Mouse (Mus musculus): ENCODE results near the gene Mtus2. TPM values are rescaled to one million over a fixed set of nuclear protein-coding genes. Genes with fewer than 3 reads are reported as not detected.

Gene Mtus2
- polyA plus RNA-seq, 1 experiment from 2014 or later, result 26.0 TPM

- Histone ChIP-seq H3K4me1 (replicated peaks) (no peaks in the 10 kb centered on the region), H3K27me3 (replicated peaks) (no peaks in the 10 kb centered on the region), H3K9ac (no peak overlapping the region), H3K4me3 (replicated peaks) (no peak overlapping the region), H3K36me3 (no peaks in the 10 kb centered on the region), H3K9me3 (no peaks in the 10 kb centered on the region), H3K27ac (no peak overlapping the region), H3K4me2 (replicated peaks) (no peak overlapping the region)
- ATAC-seq, result no peak
- 87% methylated on average over 2 of the region's 2 CpGs for WGBS
Observed at GRCm38 (mm10) chr5:148245386-148245785, 288.3 kb downstream of the Mtus2 start.

- Histone ChIP-seq H3K36me3 (no peaks in the 10 kb centered on the region), H3K4me1 (replicated peaks) (no peaks in the 10 kb centered on the region)
- WGBS, result 36% methylated on average over 2 of the region's 2 CpGs
Observed at GRCm38 (mm10) chr5:148248236-148248635, 291.1 kb downstream of the Mtus2 start.

DNA sequence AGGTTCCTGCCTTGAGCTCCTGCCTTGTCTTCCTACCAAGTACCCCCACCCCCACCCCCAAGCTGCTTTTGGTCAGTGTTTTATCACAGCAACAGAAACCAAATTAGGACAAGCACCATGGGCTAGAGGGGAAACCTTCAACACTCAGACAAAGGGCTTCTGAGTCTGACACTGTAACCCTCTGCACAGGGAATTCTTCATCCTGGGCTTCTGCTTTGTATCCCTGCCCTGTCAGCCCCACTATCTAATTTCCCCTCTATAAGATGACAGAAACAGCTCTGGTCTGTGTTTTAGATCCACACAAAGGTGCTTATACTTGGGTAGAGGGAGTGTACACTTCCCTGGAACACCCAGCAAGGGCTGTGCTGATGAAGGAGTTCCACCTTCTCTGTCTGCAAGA lies 294.7 kb downstream of the Mtus2 start:
- no peak overlapping the region; the same call in 1 of the 2 replicates for H3K27ac ChIP-seq
- no peaks in the 10 kb centered on the region for H3K27me3 ChIP-seq (replicated peaks)
- no peak overlapping the region for H3K4me2 ChIP-seq (replicated peaks)
- H3K4me3 ChIP-seq (replicated peaks), result no peak overlapping the region
- H3K36me3 ChIP-seq, result no peaks in the 10 kb centered on the region
- no peak for ATAC-seq
- no peaks in the 10 kb centered on the region for H3K4me1 ChIP-seq (replicated peaks)
- H3K9me3 ChIP-seq, result no peaks in the 10 kb centered on the region
- H3K9ac ChIP-seq, result no peak overlapping the region

More at GRCm38 (mm10) chr5:148248236-148248635, 291.1 kb downstream of the Mtus2 start:
- no peak overlapping the region for H3K27ac ChIP-seq
- no peak for ATAC-seq
- H3K4me2 ChIP-seq (replicated peaks), result no peak overlapping the region
- no peaks in the 10 kb centered on the region for H3K9me3 ChIP-seq
- H3K9ac ChIP-seq, result no peak overlapping the region
- no peak overlapping the region for H3K4me3 ChIP-seq (replicated peaks)
- H3K27me3 ChIP-seq (replicated peaks), result no peaks in the 10 kb centered on the region

DNA sequence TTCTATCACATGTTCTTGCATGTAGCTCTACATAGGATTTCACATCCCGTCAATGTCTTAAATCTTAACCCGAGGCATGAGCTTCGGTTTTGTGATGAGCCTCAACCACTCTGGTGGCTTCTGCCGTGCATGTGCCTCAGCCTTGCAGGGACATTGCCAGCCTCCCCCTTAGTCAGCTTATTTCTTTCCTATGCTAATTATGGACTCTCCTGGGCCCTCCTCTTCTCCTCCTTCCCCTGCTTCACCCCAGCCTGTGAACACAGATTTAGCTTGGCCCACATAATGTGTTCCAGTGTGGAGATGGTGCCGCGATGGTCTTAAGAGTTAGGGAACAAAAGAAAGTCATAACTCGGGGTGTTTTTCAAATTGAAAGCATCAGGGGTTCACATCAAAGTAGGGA lies 304.9 kb downstream of the Mtus2 start:
- H3K4me3 ChIP-seq (replicated peaks), result no peak overlapping the region
- H3K36me3 ChIP-seq, result no peaks in the 10 kb centered on the region
- ATAC-seq, result no peak
- H3K27me3 ChIP-seq (replicated peaks), result no peaks in the 10 kb centered on the region
- no peaks in the 10 kb centered on the region for H3K9me3 ChIP-seq
- no peak overlapping the region for H3K27ac ChIP-seq
- peaks cover 6% of the 10 kb centered on the region; the same call in 1 of the 2 replicates for H3K4me1 ChIP-seq (replicated peaks)
- H3K9ac ChIP-seq, result no peak overlapping the region
- H3K4me2 ChIP-seq (replicated peaks), result no peak overlapping the region
- WGBS, result 86% methylated on average over 7 of the region's 7 CpGs

GRCm38 (mm10) chr5:148264819-148265707 lies 307.9 kb downstream of the Mtus2 start:
- H3K4me2 ChIP-seq (replicated peaks), result peak overlapping the region; percentile 86
- H3K9me3 ChIP-seq, result no peaks in the 10 kb centered on the region
- H3K4me3 ChIP-seq (replicated peaks), result peak overlapping the region; percentile 51
- 1% methylated on average over 32 of the region's 32 CpGs for WGBS
- peak overlapping the region; percentile 45 for H3K9ac ChIP-seq
- peaks cover 6% of the 10 kb centered on the region; the same call in 1 of the 2 replicates for H3K4me1 ChIP-seq (replicated peaks)
- no peaks in the 10 kb centered on the region for H3K36me3 ChIP-seq
- H3K27ac ChIP-seq, result peak overlapping the region; percentile 72
- no peaks in the 10 kb centered on the region for H3K27me3 ChIP-seq (replicated peaks)
- peak; percentile 80 for ATAC-seq

- peak overlapping the region; percentile 27; the same call in 1 of the 2 replicates for H3K4me2 ChIP-seq (replicated peaks)
- H3K4me1 ChIP-seq (replicated peaks), result peaks cover 6% of the 10 kb centered on the region; the same call in 1 of the 2 replicates
- ATAC-seq, result no peak
- no peaks in the 10 kb centered on the region for H3K27me3 ChIP-seq (replicated peaks)
- 55% methylated on average over 2 of the region's 2 CpGs for WGBS
- no peaks in the 10 kb centered on the region for H3K9me3 ChIP-seq
- 0 out of 2 replicates have a peak overlapping the region, but pooled peaks have one; percentile 51 for H3K4me3 ChIP-seq (replicated peaks)
- no peak overlapping the region for H3K9ac ChIP-seq
- H3K36me3 ChIP-seq, result no peaks in the 10 kb centered on the region
- no peak overlapping the region for H3K27ac ChIP-seq
Observed at GRCm38 (mm10) chr5:148266841-148267240, 309.7 kb downstream of the Mtus2 start.

- no peak for ATAC-seq
- WGBS, result 57% methylated on average over 4 of the region's 4 CpGs
- H3K9me3 ChIP-seq, result no peaks in the 10 kb centered on the region
- H3K27me3 ChIP-seq (replicated peaks), result no peaks in the 10 kb centered on the region
- no peak overlapping the region for H3K9ac ChIP-seq
- H3K4me1 ChIP-seq (replicated peaks), result peaks cover 6% of the 10 kb centered on the region; the same call in 1 of the 2 replicates
- no peak overlapping the region for H3K4me3 ChIP-seq (replicated peaks)
- H3K27ac ChIP-seq, result no peak overlapping the region
- H3K36me3 ChIP-seq, result no peaks in the 10 kb centered on the region
- no peak overlapping the region for H3K4me2 ChIP-seq (replicated peaks)
Observed at GRCm38 (mm10) chr5:148267446-148267845, 310.3 kb downstream of the Mtus2 start.

GRCm38 (mm10) chr5:148272065-148272464 lies 314.9 kb downstream of the Mtus2 start:
- 38% methylated on average over 6 of the region's 6 CpGs for WGBS
- Histone ChIP-seq H3K27ac (peak overlapping the region; percentile 38; the same call in 1 of the 2 replicates), H3K9me3 (no peaks in the 10 kb centered on the region), H3K27me3 (replicated peaks) (no peaks in the 10 kb centered on the region), H3K36me3 (no peaks in the 10 kb centered on the region), H3K9ac (no peak overlapping the region), H3K4me3 (replicated peaks) (no peak overlapping the region), H3K4me1 (replicated peaks) (no peaks in the 10 kb centered on the region), H3K4me2 (replicated peaks) (no peak overlapping the region)
- peak; percentile 82 for ATAC-seq

GRCm38 (mm10) chr5:148272771-148273170 lies 315.7 kb downstream of the Mtus2 start:
- Histone ChIP-seq H3K4me1 (replicated peaks) (no peaks in the 10 kb centered on the region), H3K4me2 (replicated peaks) (no peak overlapping the region), H3K4me3 (replicated peaks) (no peak overlapping the region), H3K9me3 (no peaks in the 10 kb centered on the region), H3K27me3 (replicated peaks) (no peaks in the 10 kb centered on the region), H3K27ac (0 out of 2 replicates have a peak overlapping the region, but pooled peaks have one; percentile 17), H3K36me3 (no peaks in the 10 kb centered on the region), H3K9ac (no peak overlapping the region)
- no peak for ATAC-seq
- 73% methylated on average over 6 of the region's 6 CpGs for WGBS

GRCm38 (mm10) chr5:148278233-148278632 lies 321.1 kb downstream of the Mtus2 start:
- ATAC-seq, result no peak
- Histone ChIP-seq H3K9me3 (no peaks in the 10 kb centered on the region), H3K4me3 (replicated peaks) (no peak overlapping the region), H3K9ac (no peak overlapping the region), H3K27ac (no peak overlapping the region), H3K4me1 (replicated peaks) (no peaks in the 10 kb centered on the region), H3K4me2 (replicated peaks) (no peak overlapping the region), H3K36me3 (no peaks in the 10 kb centered on the region), H3K27me3 (replicated peaks) (no peaks in the 10 kb centered on the region)
- WGBS, result 65% methylated on average over 8 of the region's 8 CpGs

DNA sequence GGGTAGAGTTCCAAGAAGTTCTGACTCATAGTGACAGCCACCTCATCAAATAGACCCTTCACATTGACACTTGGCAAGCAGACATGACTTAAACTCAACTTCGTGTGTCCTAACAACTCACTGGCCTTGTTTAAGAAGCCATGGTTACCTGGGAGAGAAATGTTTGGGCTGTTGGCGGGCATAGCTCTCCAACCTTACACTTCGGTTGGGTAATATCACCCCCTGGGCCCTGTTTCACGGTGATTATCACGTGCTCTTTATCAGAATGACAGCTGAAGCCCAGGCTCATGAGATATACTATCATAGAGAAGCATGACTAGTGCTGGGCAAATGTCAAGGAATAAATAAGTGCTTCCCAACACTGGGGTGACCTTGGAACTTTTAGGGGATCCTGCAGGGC lies 323.2 kb downstream of the Mtus2 start:
- H3K4me1 ChIP-seq (replicated peaks), result no peaks in the 10 kb centered on the region
- no peaks in the 10 kb centered on the region for H3K36me3 ChIP-seq
- no peaks in the 10 kb centered on the region for H3K27me3 ChIP-seq (replicated peaks)
- H3K27ac ChIP-seq, result no peak overlapping the region
- no peak overlapping the region for H3K4me3 ChIP-seq (replicated peaks)
- no peaks in the 10 kb centered on the region for H3K9me3 ChIP-seq
- WGBS, result 69% methylated on average over 5 of the region's 5 CpGs
- ATAC-seq, result no peak
- H3K9ac ChIP-seq, result no peak overlapping the region
- H3K4me2 ChIP-seq (replicated peaks), result no peak overlapping the region

GRCm38 (mm10) chr5:148282093-148282492 lies 325.0 kb downstream of the Mtus2 start:
- no peak for ATAC-seq
- no peak overlapping the region for H3K27ac ChIP-seq
- H3K4me2 ChIP-seq (replicated peaks), result no peak overlapping the region
- no peaks in the 10 kb centered on the region for H3K27me3 ChIP-seq (replicated peaks)
- H3K9ac ChIP-seq, result no peak overlapping the region
- no peaks in the 10 kb centered on the region for H3K4me1 ChIP-seq (replicated peaks)
- 85% methylated on average over 6 of the region's 6 CpGs for WGBS
- H3K36me3 ChIP-seq, result no peaks in the 10 kb centered on the region
- no peak overlapping the region for H3K4me3 ChIP-seq (replicated peaks)
- no peaks in the 10 kb centered on the region for H3K9me3 ChIP-seq

GRCm38 (mm10) chr5:148282631-148283030 lies 325.5 kb downstream of the Mtus2 start:
- H3K9ac ChIP-seq, result no peak overlapping the region
- no peaks in the 10 kb centered on the region for H3K36me3 ChIP-seq
- ATAC-seq, result no peak
- no peaks in the 10 kb centered on the region for H3K4me1 ChIP-seq (replicated peaks)
- no peak overlapping the region for H3K27ac ChIP-seq
- no peaks in the 10 kb centered on the region for H3K9me3 ChIP-seq
- H3K27me3 ChIP-seq (replicated peaks), result no peaks in the 10 kb centered on the region
- no peak overlapping the region for H3K4me2 ChIP-seq (replicated peaks)
- H3K4me3 ChIP-seq (replicated peaks), result no peak overlapping the region
- 88% methylated on average over 5 of the region's 5 CpGs for WGBS

Data from intestine, embryonic 15.5 days (tissue).